Comparison of ENCODE assay signal across 8 mouse cellular contexts in the genomic region with DNA sequence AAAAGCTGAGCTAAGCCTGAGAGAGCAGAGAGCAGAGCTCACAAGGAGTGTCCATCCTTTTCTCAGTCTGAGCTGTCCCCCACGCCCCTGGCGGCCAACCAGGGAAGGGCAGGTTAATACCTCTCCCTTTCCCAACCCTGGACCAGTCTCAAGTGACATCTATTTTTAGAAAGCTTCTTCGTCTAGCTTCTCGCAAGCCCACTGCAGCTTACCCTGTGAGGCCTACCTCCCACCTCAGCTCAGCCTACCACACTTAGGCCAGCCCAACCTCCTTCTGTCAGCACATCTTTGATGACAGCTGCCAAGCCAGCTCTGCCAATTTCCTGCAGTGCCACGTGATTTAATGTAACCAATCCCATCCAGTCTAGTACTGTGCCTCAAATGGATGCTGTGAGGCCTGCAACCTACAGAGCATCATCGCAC.
A peak's percentile ranks its signal among the peaks of the same experiment; 100 is the strongest.
DNase-seq lines count a peak whose midpoint lies in the region; ATAC-seq lines count a peak whose summit lies in the region.

No protein-coding gene starts in this region.

- WGBS in forebrain, embryonic 16.5 days = 30% methylated on average over 6 of the region's 6 CpGs
- 45% methylated on average over 6 of the region's 6 CpGs for WGBS in hindbrain, embryonic 12.5 days
- 36% methylated on average over 6 of the region's 6 CpGs for WGBS in midbrain, embryonic 13.5 days

- no peak overlapping the region for H3K4me3 ChIP-seq in forebrain, embryonic 16.5 days (replicated peaks; ENCODE audit: low read length)
- H3K4me3 ChIP-seq in hindbrain, embryonic 12.5 days = no peak overlapping the region
- no peak overlapping the region for H3K4me3 ChIP-seq in midbrain, embryonic 13.5 days (replicated peaks)

- no peak overlapping the region for H3K9ac ChIP-seq in forebrain, embryonic 16.5 days (replicated peaks; ENCODE audit: low read depth, low read length)
- no peak overlapping the region for H3K9ac ChIP-seq in hindbrain, embryonic 12.5 days
- H3K9ac ChIP-seq in midbrain, embryonic 13.5 days (replicated peaks) = no peak overlapping the region

- no peaks in the 10 kb centered on the region for H3K9me3 ChIP-seq in forebrain, embryonic 16.5 days (ENCODE audit: control insufficient read depth, low read length)
- no peaks in the 10 kb centered on the region for H3K9me3 ChIP-seq in hindbrain, embryonic 12.5 days (replicated peaks)
- H3K9me3 ChIP-seq in midbrain, embryonic 13.5 days = no peaks in the 10 kb centered on the region

- H3K4me1 ChIP-seq in forebrain, embryonic 16.5 days (replicated peaks; ENCODE audit: control insufficient read depth, insufficient read depth, low read length) = no peaks in the 10 kb centered on the region
- no peaks in the 10 kb centered on the region for H3K4me1 ChIP-seq in hindbrain, embryonic 12.5 days
- H3K4me1 ChIP-seq in midbrain, embryonic 13.5 days (replicated peaks) = no peaks in the 10 kb centered on the region

- no peak overlapping the region for H3K4me2 ChIP-seq in forebrain, embryonic 16.5 days (ENCODE audit: low read length)
- no peak overlapping the region for H3K4me2 ChIP-seq in hindbrain, embryonic 12.5 days (replicated peaks)
- H3K4me2 ChIP-seq in midbrain, embryonic 13.5 days (replicated peaks) = no peak overlapping the region

- intact Hi-C loops in left cerebral cortex, postnatal 4 days (cut with DNase I) = no loop called here

- H3K27ac ChIP-seq in forebrain, embryonic 16.5 days (ENCODE audit: low read length) = no peak overlapping the region
- no peak overlapping the region for H3K27ac ChIP-seq in hindbrain, embryonic 12.5 days
- H3K27ac ChIP-seq in midbrain, embryonic 13.5 days = no peak overlapping the region

- ATAC-seq in forebrain, embryonic 16.5 days = peak; percentile 45
- peak; percentile 48 for ATAC-seq in hindbrain, embryonic 12.5 days (ENCODE audit: low FRiP score)
- peak; percentile 63 for ATAC-seq in midbrain, embryonic 13.5 days

- H3K27me3 ChIP-seq in forebrain, embryonic 16.5 days (replicated peaks; ENCODE audit: control insufficient read depth, insufficient read depth, low read length) = no peaks in the 10 kb centered on the region
- H3K27me3 ChIP-seq in hindbrain, embryonic 12.5 days = no peaks in the 10 kb centered on the region
- no peaks in the 10 kb centered on the region for H3K27me3 ChIP-seq in midbrain, embryonic 13.5 days

- H3K36me3 ChIP-seq in forebrain, embryonic 16.5 days (ENCODE audit: control insufficient read depth, insufficient read depth) = no peaks in the 10 kb centered on the region
- H3K36me3 ChIP-seq in hindbrain, embryonic 12.5 days = no peaks in the 10 kb centered on the region
- H3K36me3 ChIP-seq in midbrain, embryonic 13.5 days = no peaks in the 10 kb centered on the region

- peak; percentile 85 for DNase-seq in left cerebral cortex, postnatal 4 days
- no peak for DNase-seq in left cerebral cortex, adult 9 months (ENCODE audit: low spot score in 2 of 2)
- DNase-seq in cerebellum, adult 11-12 months = peak; percentile 8
- DNase-seq in layer of hippocampus, postnatal 14 days (ENCODE audit: low spot score in 2 of 2) = peak; percentile 13 to 26
- peak; percentile 10 for DNase-seq in testis, postnatal 14 days (ENCODE audit: low spot score)

Comparison
In these comparisons a context has a peak if more than half of its experiments do, and no peak if none do; other contexts are left out.
1. DNase-seq: peak in left cerebral cortex, postnatal 4 days (single experiment), cerebellum, adult 11-12 months (single experiment), layer of hippocampus, postnatal 14 days (2 of 2) and testis, postnatal 14 days (single experiment); none in left cerebral cortex, adult 9 months (0 of 2).
2. Peak in every context shown above with its lines, with median percentiles within 50 percentile points of each other: ATAC-seq.